Comparison of ENCODE assay signal across 17 mouse cellular contexts in the genomic region with DNA sequence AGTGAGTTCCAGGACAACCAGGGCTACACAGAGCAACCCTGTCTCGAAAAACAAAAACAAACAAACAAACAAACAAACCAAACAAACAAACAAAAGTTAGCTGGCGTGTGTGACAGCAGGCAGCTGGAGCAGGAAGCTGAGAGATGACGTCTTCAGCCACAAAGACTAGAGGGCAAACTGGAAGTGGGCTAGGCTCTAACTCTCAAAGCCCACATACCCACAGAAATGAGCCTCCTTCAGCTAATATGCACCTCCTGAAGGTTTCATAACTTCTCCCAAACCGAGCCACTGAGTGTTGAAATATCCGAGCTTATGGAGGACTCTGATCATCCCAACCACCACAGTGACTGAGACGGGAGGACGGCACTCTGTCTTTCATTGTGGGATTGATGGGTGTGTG. TPM values are rescaled to one million over a fixed set of nuclear protein-coding genes. Genes with fewer than 3 reads are reported as not detected.
"Had no signal": no experiment of that assay in that cellular context is flagged by ENCODE, and none has a peak within 500 bp of the region (broad histone marks: within the 10 kb centered on the region; RNA-seq: fewer than 3 reads in every experiment).

No protein-coding gene starts in this region.

- H3K27me3 ChIP-seq: limb, embryonic 13.5 days; neural tube, embryonic 13.5 days had no signal

- H3K27ac ChIP-seq: kidney, postnatal 0 days; layer of hippocampus, adult 2 months; limb, embryonic 13.5 days; liver, embryonic 14.5 days; midbrain, embryonic 10.5 days; neural tube, embryonic 13.5 days had no signal

- DNase-seq: kidney, adult 11 months; kidney, adult 9 months; kidney, postnatal 36 days; left cerebral cortex, postnatal 4 days; lung, adult 18-20 months; midbrain, embryonic 14.5 days; retina, postnatal 1 day; right cerebral cortex, postnatal 4 days; spleen, adult 18-20 months had no signal

- H3K4me3 ChIP-seq: layer of hippocampus, adult 2 months; limb, embryonic 13.5 days; midbrain, embryonic 10.5 days; neural tube, embryonic 13.5 days had no signal

RNA-seq across cellular contexts. Expression of gene Tex26, which starts 7.0 kb away (rescaled TPM):
- total RNA-seq: liver, adult 2 months; monocyte, adult 5-6 weeks had no signal
- polyA plus RNA-seq: liver, adult 2 months had no signal

RNA-seq across cellular contexts. Expression of gene Medag, which starts 34.9 kb away (rescaled TPM):
- total RNA-seq: monocyte, adult 5-6 weeks had no signal
